Comparison of ENCODE assay signal across 27 mouse cellular contexts in the genomic region with DNA sequence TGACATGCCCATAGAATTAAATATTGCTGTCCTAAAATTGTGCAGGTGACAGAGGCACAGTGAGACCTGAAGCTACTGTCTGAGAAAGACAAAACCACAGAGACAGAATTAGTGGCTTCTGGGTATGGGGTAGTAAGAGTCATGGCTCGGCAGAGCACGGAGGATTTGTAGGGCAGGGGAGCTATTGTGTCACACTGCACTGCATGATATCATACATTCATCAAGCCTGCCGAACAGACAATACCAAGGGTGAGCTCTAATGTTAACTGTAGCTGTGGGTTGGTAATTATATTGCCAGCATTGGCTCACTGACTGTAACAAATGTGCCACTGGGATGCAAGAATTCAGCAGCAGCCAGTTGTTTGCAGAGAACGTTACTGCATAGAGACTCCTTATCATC. TPM values are rescaled to one million over a fixed set of nuclear protein-coding genes. Genes with fewer than 3 reads are reported as not detected.
"Had no signal": no experiment of that assay in that cellular context is flagged by ENCODE, and none has a peak within 500 bp of the region (broad histone marks: within the 10 kb centered on the region; RNA-seq: fewer than 3 reads in every experiment).

No protein-coding gene starts in this region.

- H3K27ac ChIP-seq: kidney, postnatal 0 days; layer of hippocampus, adult 2 months; limb, embryonic 12.5 days; limb, embryonic 15.5 days; liver, embryonic 14.5 days; macrophage; midbrain, embryonic 12.5 days; midbrain, embryonic 15.5 days had no signal

- H3K9me3 ChIP-seq: limb, embryonic 12.5 days; limb, embryonic 15.5 days; midbrain, embryonic 12.5 days; midbrain, embryonic 15.5 days had no signal

- ATAC-seq: liver, postnatal 0 days; lung, postnatal 0 days; midbrain, embryonic 15.5 days had no signal

- DNase-seq: kidney, adult 18-20 months; kidney, adult 9 months; kidney, postnatal 25 days; layer of hippocampus, adult 9-11 months; liver, postnatal 0 days; lung, embryonic 14.5 days; thymus, adult 18-20 months; thymus, postnatal 14 days; thymus, postnatal 4 days had no signal

- H3K27me3 ChIP-seq: limb, embryonic 12.5 days; limb, embryonic 15.5 days; midbrain, embryonic 12.5 days; midbrain, embryonic 15.5 days had no signal

- H3K4me2 ChIP-seq: limb, embryonic 12.5 days; limb, embryonic 15.5 days; liver, embryonic 11.5 days; lung, embryonic 14.5 days; midbrain, embryonic 12.5 days; midbrain, embryonic 15.5 days had no signal

- H3K36me3 ChIP-seq: limb, embryonic 12.5 days; limb, embryonic 15.5 days; midbrain, embryonic 15.5 days had no signal

- H3K9ac ChIP-seq: limb, embryonic 12.5 days; limb, embryonic 15.5 days; liver, embryonic 14.5 days; liver, postnatal 0 days; lung, embryonic 14.5 days; midbrain, embryonic 12.5 days; midbrain, embryonic 15.5 days had no signal

- H3K4me3 ChIP-seq: layer of hippocampus, adult 2 months; limb, embryonic 12.5 days; limb, embryonic 15.5 days; midbrain, embryonic 12.5 days; midbrain, embryonic 15.5 days had no signal

RNA-seq across cellular contexts. Expression of a gene that starts 24.0 kb away (rescaled TPM):
- total RNA-seq: layer of hippocampus, adult 2 months; layer of hippocampus, postnatal 25 days; left cerebral cortex, adult 18-20 months; left cerebral cortex, postnatal 25 days; megakaryocyte, adult 5-6 weeks had no signal
- polyA plus RNA-seq: kidney, postnatal 0 days; large intestine, adult 2 months; limb, embryonic 12.5 days; limb, embryonic 15.5 days; liver, embryonic 11.5 days; liver, embryonic 14.5 days; lung, embryonic 14.5 days; lung, postnatal 0 days; macrophage; midbrain, embryonic 12.5 days; midbrain, embryonic 15.5 days; small intestine, adult 2 months; spleen, adult 2 months; stomach, embryonic 16.5 days had no signal

RNA-seq across cellular contexts. Expression of a gene that starts 33.2 kb away (rescaled TPM):
- total RNA-seq: layer of hippocampus, postnatal 25 days; left cerebral cortex, adult 18-20 months; left cerebral cortex, postnatal 25 days; megakaryocyte, adult 5-6 weeks had no signal
- polyA plus RNA-seq: macrophage; midbrain, embryonic 15.5 days; spleen, adult 2 months had no signal

RNA-seq across cellular contexts. Expression of a gene that starts 49.3 kb away (rescaled TPM):
- polyA plus RNA-seq: macrophage had no signal
